Mouse (Mus musculus) hindbrain, embryonic 14.5 days (tissue): ENCODE data around the gene Slc6a17. TPM values are rescaled to one million over a fixed set of nuclear protein-coding genes. Genes with fewer than 3 reads are reported as not detected.
A peak's percentile ranks its signal among the peaks of the same experiment; 100 is the strongest.

Experiments
- ATAC-seq: fragments of 200-750 bp; cut with Nextera tagmentation; 2 replicates; pipeline ENCODE4 v1.8.0; 2017; ENCODE audit warnings: moderate number of reproducible peaks, mild to moderate bottlenecking, moderate TSS enrichment, moderate library complexity; ENCODE audit not compliant: low FRiP score
- DNase-seq: peaks from one replicate; pipeline ENCODE4 v3.0.0-alpha.2; 2015; ENCODE audit warnings: low spot score
- H3K27ac ChIP-seq: fragments of 300-500 bp; sonication (generic); 2 replicates; pipeline ENCODE4 v1.5.1; 2014; ENCODE audit warnings: mild to moderate bottlenecking, moderate library complexity
- H3K27me3 ChIP-seq: fragments of 300-500 bp; sonication (generic); 2 replicates; pipeline ENCODE4 v1.6.1; 2014; ENCODE audit warnings: mild to moderate bottlenecking, low read length, mixed read lengths; ENCODE audit not compliant: control insufficient read depth, insufficient read depth
- H3K36me3 ChIP-seq: fragments of 300-500 bp; sonication (generic); replicated peaks from 2 replicates; pipeline ENCODE4 v1.6.1; 2014; ENCODE audit not compliant: control insufficient read depth, insufficient read depth
- H3K4me1 ChIP-seq: fragments of 300-500 bp; sonication (generic); replicated peaks from 2 replicates; pipeline ENCODE4 v1.6.1; 2014; ENCODE audit warnings: antibody characterized with exemption, low read length, mixed read lengths; ENCODE audit not compliant: control insufficient read depth, insufficient read depth
- H3K4me2 ChIP-seq: fragments of 300-500 bp; sonication (generic); replicated peaks from 2 replicates; pipeline ENCODE4 v1.6.1; 2014; ENCODE audit warnings: mild to moderate bottlenecking, moderate library complexity
- H3K4me3 ChIP-seq: fragments of 300-500 bp; sonication (generic); replicated peaks from 2 replicates; pipeline ENCODE4 v1.5.1; 2014; ENCODE audit warnings: mild to moderate bottlenecking, low read length
- H3K9ac ChIP-seq: fragments of 300-500 bp; sonication (generic); 2 replicates; pipeline ENCODE4 v1.6.1; 2014
- H3K9me3 ChIP-seq: fragments of 300-500 bp; sonication (generic); 2 replicates; pipeline ENCODE4 v1.6.1; 2016; ENCODE audit warnings: low read length; ENCODE audit not compliant: control insufficient read depth
- WGBS: fragments of 180-500 bp; shearing (Covaris S2); extraction: QIAGEN DNeasy Blood & Tissue Kit; methylation state at CpG from one replicate; pipeline ENCODE4 v1.1.7; 2014; 5-methylcytosine and 5-hydroxymethylcytosine counted together
- polyA plus RNA-seq: library from polyadenylated mRNA; unstranded; fragments of >200 nt; fragmentation: Nextera tagmentation; extraction: Ambion mirVana; gene quantifications from 2 replicates; pipeline ENCODE4 v1.2.1, GENCODE M21; 2014

Slc6a17 gene
- polyA plus RNA-seq, 1 experiment from 2014 or later: 15.5 TPM

GRCm38 (mm10) chr3:107437666-107438065 lies 80.2 kb downstream of the Slc6a17 start:
- no peak overlapping the region for H3K27ac ChIP-seq
- 95% methylated on average over 2 of the region's 2 CpGs for WGBS
- ATAC-seq (no peak), DNase-seq (no peak)
- H3K9me3 ChIP-seq: no peaks in the 10 kb centered on the region
- peaks cover 5% of the 10 kb centered on the region; the same call in 1 of the 2 replicates for H3K4me1 ChIP-seq
- H3K4me3 ChIP-seq: no peak overlapping the region
- no peaks in the 10 kb centered on the region for H3K27me3 ChIP-seq
- H3K4me2 ChIP-seq: no peak overlapping the region
- H3K36me3 ChIP-seq: no peaks in the 10 kb centered on the region
- H3K9ac ChIP-seq: no peak overlapping the region

DNA sequence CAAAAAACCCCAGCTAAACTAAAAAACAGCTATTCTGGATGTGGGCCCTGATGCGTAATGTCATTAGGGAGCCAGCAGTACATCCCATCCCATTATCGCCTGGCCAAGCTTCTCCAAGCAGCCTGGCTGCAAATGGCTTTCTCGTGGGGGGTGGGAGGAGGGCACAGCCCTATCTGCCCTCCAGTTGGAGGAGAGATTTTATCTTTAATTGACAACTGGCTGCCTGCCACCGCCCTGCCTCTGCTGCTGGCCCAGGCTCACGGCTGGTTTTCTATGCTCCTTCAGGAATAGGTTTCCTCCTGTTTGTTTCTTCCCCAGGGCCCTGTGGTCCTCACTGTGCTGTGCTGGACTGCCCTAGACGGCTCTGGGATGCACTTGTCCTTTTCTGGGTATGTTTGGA lies 81.4 kb downstream of the Slc6a17 start:
- no peak overlapping the region for H3K27ac ChIP-seq
- no peaks in the 10 kb centered on the region for H3K27me3 ChIP-seq
- no peak overlapping the region for H3K4me2 ChIP-seq
- no peaks in the 10 kb centered on the region for H3K36me3 ChIP-seq
- H3K4me1 ChIP-seq: peaks cover 5% of the 10 kb centered on the region; the same call in 1 of the 2 replicates
- no peaks in the 10 kb centered on the region for H3K9me3 ChIP-seq
- 42% methylated on average over 6 of the region's 6 CpGs for WGBS
- no peak overlapping the region for H3K9ac ChIP-seq
- H3K4me3 ChIP-seq: no peak overlapping the region
- ATAC-seq (peak; percentile 24; the same call in 1 of the 2 replicates), DNase-seq (no peak)

DNA sequence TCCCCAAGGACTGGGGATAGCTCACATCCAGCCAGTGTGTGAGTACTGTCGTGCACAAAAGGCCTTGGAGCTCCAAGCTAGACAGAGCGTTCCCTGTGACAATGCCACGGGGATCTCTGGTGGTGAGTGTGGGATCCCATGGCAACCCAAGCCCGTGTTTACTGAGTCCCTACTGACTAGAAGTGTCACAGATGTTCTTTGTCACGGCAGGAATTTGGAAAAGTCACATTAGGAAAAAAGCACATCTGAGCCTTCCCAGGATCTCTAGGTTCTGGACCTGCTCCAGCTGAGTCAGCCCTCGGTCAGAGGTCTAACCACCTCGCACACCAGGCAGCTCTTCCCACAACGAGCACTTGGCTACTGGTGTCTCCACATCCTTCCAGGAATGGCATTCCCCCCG lies 84.2 kb downstream of the Slc6a17 start:
- H3K4me3 ChIP-seq: no peak overlapping the region
- H3K27ac ChIP-seq: no peak overlapping the region
- whole genome bisulfite sequencing: 40% methylated on average over 9 of the region's 9 CpGs
- DNase-seq (no peak), ATAC-seq (no peak)
- H3K4me1 ChIP-seq: peaks cover 5% of the 10 kb centered on the region; the same call in 1 of the 2 replicates
- no peaks in the 10 kb centered on the region for H3K36me3 ChIP-seq
- no peaks in the 10 kb centered on the region for H3K9me3 ChIP-seq
- no peak overlapping the region for H3K9ac ChIP-seq
- no peak overlapping the region for H3K4me2 ChIP-seq
- H3K27me3 ChIP-seq: no peaks in the 10 kb centered on the region

GRCm38 (mm10) chr3:107431268-107431667 lies 86.5 kb downstream of the Slc6a17 start:
- Histone ChIP-seq H3K9ac (no peak overlapping the region), H3K4me1 (peaks cover 5% of the 10 kb centered on the region; the same call in 1 of the 2 replicates), H3K9me3 (no peaks in the 10 kb centered on the region), H3K4me2 (no peak overlapping the region), H3K27me3 (no peaks in the 10 kb centered on the region), H3K4me3 (no peak overlapping the region), H3K27ac (0 out of 2 replicates have a peak overlapping the region, but pooled peaks have one; percentile 59), H3K36me3 (no peaks in the 10 kb centered on the region)
- DNase-seq (peak; percentile 53), ATAC-seq (peak; percentile 76)
- WGBS: 15% methylated on average over 1 of the region's 1 CpGs

GRCm38 (mm10) chr3:107424258-107425041 lies 93.4 kb downstream of the Slc6a17 start:
- Histone ChIP-seq H3K27ac (no peak overlapping the region), H3K4me2 (no peak overlapping the region), H3K4me1 (0 out of 2 replicates have a peak, but pooled peaks cover 3% of the 10 kb centered on the region), H3K27me3 (no peaks in the 10 kb centered on the region), H3K9ac (no peak overlapping the region), H3K9me3 (no peaks in the 10 kb centered on the region), H3K4me3 (no peak overlapping the region), H3K36me3 (no peaks in the 10 kb centered on the region)
- no peak for DNase-seq
- ATAC-seq: peak; percentile 59; the same call in 1 of the 2 replicates
- 59% methylated on average over 11 of the region's 11 CpGs for WGBS

- H3K9me3 ChIP-seq: no peaks in the 10 kb centered on the region
- H3K4me1 ChIP-seq: 0 out of 2 replicates have a peak, but pooled peaks cover 3% of the 10 kb centered on the region
- H3K36me3 ChIP-seq: no peaks in the 10 kb centered on the region
- no peak for DNase-seq
- no peaks in the 10 kb centered on the region for H3K27me3 ChIP-seq
- H3K4me3 ChIP-seq: no peak overlapping the region
- H3K9ac ChIP-seq: no peak overlapping the region
- no peak overlapping the region for H3K27ac ChIP-seq
- 52% methylated on average over 2 of the region's 2 CpGs for WGBS
- no peak overlapping the region for H3K4me2 ChIP-seq
- ATAC-seq: no peak
Measured at GRCm38 (mm10) chr3:107420156-107420555, 97.7 kb downstream of the Slc6a17 start.

Other genes with a start within 250 kb of the Slc6a17 start
- gene Lamtor5, start 239.2 kb downstream of the Slc6a17 start, polyA plus RNA-seq: 184 and 218 TPM in 2 replicates
- gene Slc16a4, start 226.8 kb downstream of the Slc6a17 start, polyA plus RNA-seq: 2.5 and 3.5 TPM in 2 replicates
- gene Rbm15, start 184.3 kb downstream of the Slc6a17 start, polyA plus RNA-seq: 7.7 and 8.2 TPM in 2 replicates
- 7.9 and 11.8 TPM in 2 replicates for gene Kcnc4, start 58.5 kb downstream of the Slc6a17 start, polyA plus RNA-seq
- gene Ubl4b, start 37.1 kb upstream of the Slc6a17 start, polyA plus RNA-seq: not detected in 2 replicates
- 0.12 TPM in 1 of 2 replicates, not detected in the other for gene Alx3, start 77.0 kb upstream of the Slc6a17 start, polyA plus RNA-seq
- gene Gm10961, start 113.3 kb upstream of the Slc6a17 start, polyA plus RNA-seq: not detected in 2 replicates
- 158 and 170 TPM in 2 replicates for gene Strip1, start 113.7 kb upstream of the Slc6a17 start, polyA plus RNA-seq
- gene Ahcyl1, start 178.5 kb upstream of the Slc6a17 start, polyA plus RNA-seq: 131 and 141 TPM in 2 replicates
- gene Csf1, start 242.5 kb upstream of the Slc6a17 start, polyA plus RNA-seq: 7.8 and 7.9 TPM in 2 replicates